Mouse (Mus musculus) ES-CJ7 (cell line): ENCODE results near the gene Psmb7.

Source experiments
- DNase-seq: peaks from one replicate; pipeline ENCODE4 v3.0.0; 2011; ENCODE audit warnings: low read depth, low spot score

The Psmb7 gene

DNA sequence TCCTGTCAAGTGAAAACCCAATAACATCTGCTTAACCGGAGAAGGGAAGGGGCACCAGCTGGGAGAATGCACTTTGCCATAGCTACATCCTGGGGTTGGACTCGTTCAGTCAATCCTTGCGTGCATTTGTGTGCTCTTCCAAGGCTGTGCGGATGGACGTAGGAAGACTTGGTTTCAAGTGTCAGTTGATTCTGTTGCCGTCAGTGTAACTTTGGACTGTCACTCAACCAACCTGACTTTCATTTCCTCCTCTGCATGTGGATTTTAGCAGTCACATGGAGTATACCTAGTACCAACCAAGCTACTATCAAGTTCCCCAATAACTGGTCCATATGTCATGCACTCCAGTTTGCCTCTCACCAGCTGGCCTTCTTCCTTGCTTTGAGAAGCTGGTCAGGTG lies 98.9 kb downstream of the Psmb7 start:
- no peak for DNase-seq

GRCm38 (mm10) chr2:38544341-38544740 lies 99.5 kb downstream of the Psmb7 start:
- peak; percentile 57 for DNase-seq

- no peak for DNase-seq
These were observed 100.7 kb downstream of the Psmb7 start for GRCm38 (mm10) chr2:38543158-38543557.

DNA sequence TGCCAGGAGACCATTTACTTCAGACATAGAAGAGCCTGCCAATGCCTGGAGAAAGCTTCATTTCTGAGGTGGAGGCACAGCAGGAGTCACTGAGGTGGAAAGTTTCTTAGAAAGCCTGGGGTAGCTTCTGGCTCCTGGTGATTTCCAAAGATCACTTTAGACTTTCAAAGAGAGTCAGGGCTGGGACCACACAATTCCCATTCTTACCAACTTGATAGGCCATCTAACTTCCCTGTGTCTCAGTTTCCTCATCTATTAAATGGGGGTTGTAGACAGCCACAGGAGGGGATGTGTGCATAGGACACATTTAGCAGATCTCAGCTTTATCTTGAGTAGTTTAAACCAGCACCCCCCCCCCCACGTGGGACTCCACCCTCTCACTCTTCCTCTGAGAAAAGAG lies 101.5 kb downstream of the Psmb7 start:
- DNase-seq = peak; percentile 55

- DNase-seq = no peak
These were observed 102.3 kb downstream of the Psmb7 start for GRCm38 (mm10) chr2:38541570-38541969.

- DNase-seq = no peak
These were observed 102.8 kb downstream of the Psmb7 start for GRCm38 (mm10) chr2:38541101-38541500.

DNA sequence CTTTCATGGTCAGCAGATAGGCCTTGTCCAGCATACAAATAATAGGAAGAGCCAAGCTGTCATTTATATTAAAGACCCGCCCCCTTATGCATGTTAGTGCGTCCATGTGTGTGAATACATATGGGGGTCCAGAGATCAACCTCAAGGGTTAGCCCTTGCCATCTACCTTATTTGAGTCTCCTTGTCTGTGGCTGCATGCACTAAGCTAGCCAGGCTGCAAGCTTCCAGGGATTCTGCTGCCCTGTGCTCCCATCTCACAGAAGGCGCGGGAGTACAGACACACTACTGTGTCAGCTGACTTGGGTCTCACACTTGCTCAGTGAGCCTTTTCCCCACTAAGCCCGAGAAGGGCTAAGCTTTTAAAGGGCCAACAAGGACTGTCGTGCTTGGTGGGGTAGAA lies 103.2 kb downstream of the Psmb7 start:
- DNase-seq = no peak

- DNase-seq = no peak
These were observed 104.2 kb downstream of the Psmb7 start for GRCm38 (mm10) chr2:38539677-38540076.
